Mouse (Mus musculus) spleen, adult 12 weeks (tissue): ENCODE measurements around the gene Usp12.

Experiments
- DNase-seq: peaks from one replicate; pipeline ENCODE4 v3.0.0; 2022; ENCODE audit warnings: low spot score

Gene Usp12

DNA sequence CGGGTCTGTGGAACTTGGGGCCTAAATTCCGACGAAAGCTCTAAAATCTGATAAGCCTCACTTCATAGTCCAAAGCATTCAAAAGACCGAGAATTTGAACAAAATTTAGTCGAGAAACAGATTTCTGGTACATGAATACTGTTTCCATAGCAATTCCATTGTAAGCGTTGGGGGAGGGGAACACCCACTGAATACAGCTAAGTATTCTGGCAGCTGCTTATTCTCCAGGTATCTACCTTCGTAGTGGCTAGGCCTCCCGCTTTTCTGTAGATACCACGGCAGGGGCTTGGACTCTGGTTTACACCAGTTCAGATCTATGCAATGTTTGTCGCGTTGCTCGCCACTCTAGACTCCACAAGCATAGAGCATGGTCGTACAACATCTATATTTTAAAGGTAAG, 922 bp upstream of the Usp12 start:
- DNase-seq = no peak

DNA sequence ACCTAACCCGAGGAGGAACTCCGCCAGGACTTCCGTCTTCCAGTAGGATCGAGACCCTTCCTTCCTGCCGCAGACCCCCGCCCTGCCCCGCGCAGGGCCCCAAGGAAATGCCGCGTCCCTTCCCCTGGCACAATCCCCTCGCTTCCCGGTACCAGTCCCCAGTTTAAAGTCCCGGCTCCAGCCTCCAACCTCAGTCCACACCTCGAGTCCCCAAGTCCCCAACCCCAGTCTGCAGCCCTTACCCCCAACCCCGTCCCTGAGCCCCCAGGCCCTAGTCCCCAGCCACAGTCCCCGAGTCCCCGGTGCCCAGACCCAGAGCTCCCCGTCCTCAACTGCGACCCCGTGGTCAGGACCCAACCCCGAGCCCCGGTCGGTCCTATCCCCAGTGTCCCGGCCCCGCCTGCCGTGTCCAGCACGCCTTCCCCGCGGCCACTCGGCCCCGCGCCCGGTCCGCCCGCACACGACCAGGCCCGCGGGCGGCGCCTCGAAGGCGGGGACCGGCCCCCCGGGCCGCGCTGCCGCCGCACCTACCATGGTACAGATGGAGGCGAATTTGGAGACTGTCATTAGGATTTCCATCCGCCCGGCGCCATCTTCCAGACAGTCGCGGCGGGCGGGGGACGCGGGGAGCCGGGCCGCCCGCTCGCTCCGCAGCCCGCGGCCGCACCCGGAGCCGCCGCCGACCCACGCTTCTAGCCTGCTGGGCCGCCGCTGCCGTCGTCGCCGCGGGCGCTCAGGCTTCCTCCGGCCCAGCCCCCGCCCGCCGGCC, 538 bp downstream of the Usp12 start:
- DNase-seq = no peak

DNA sequence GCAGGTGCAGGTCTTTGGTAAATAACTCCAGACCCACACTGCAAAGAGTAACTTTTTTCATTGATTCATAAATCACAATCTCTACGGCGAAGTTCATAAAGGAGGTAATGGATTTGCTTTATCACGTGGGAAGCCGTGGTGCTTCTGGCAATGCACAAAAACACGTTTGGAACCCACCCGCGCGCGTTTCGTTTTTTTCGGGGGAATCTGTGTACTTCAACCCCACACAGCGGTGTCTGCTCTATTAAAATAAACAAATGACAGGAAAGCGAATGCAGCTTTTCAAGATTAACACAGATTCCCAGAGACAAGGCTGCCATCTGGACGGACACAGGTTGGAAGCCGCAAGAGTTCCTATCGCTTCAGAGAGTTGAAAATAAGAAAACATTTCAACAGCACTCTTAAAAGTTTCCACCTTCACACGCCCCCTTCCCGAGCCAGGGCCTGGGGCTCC, 1.1 kb downstream of the Usp12 start:
- no peak for DNase-seq

DNA sequence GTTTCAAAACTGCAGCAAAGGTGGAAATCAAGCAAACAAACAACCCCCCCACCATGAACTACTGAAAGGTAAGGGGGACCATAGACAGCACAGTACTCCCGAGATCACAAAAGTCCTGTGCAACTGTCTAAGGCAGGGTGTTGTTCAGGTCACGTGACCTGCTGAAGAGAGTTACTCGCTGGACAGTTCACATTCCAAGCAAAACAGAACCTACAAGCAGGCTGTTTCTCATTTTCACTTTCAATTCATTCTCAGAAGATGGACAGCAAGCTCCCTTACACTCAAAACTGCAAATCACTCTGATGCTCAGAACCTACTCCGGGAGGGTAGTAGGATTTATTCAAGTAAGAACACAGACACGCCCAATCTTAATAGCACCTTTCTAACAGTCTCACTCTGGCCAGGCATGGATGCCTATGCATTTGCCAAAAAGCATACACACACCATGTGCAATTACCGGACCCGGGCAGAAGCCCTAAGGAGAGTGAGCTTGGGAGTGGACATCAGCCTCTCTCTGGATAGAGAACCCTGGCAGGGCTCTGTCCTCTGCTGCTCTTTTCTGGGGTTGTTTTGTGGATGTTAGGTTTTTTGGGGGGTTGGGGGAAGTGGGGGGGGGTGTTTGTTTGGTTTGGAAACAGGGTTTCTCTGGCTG, 2.5 kb downstream of the Usp12 start:
- no peak for DNase-seq

DNA sequence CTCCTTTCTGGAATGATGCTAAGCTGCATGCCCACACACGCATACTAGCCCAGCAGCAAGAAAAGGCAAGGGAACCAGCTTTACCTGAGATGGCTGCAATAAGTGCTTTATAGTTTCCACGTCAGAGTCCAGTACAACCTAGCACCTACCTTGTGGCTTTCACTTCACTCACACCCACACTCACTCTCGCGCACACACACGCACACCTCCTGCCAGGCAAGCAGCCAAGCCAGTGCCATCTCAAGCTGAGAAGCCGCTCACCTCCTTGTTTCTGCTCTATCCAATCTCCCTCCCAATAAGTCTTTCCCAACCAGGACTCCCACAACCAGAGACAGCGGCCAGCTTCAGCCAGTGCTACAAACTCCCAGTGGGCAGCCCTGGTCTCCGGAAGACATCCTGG, 3.9 kb downstream of the Usp12 start:
- DNase-seq = no peak

DNA sequence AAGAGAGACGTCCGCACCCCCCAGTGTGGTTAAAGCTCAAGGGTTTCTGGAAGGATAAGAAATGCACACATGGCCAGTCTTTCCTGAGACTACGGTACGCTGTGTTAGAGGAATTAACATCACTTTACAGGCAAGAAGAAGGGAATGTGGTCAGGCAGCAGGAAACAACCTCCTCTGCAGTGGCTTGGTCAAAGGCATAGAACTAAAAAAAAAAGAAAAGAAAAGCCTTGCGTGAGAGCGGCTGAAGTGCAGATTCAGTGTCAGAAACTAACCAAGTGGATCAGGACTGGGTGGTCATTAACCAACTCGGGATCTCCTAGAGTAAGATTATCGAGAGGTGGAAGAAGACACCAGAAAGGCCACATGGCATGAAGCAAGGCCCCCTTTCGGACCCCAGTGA, 5.4 kb downstream of the Usp12 start:
- DNase-seq = no peak

DNA sequence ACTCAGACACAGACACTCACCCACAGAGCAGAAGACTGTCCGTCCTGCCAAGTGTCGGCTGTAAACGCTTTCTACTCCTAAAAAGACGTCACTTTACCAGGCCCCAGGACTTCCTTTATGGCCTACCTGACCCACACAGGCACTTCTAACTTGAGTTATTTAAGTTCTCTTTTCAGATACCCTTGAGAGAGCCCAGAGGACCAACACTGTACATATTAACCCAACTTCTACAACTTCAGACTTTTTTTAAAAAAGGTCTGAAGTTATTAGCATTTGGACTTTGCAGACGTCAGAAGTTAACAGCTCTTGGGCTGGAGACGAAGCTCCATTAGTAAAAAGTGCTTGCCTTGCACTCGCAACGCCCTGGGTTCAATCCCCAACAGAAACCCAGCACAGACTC, 8.7 kb downstream of the Usp12 start:
- no peak for DNase-seq

DNA sequence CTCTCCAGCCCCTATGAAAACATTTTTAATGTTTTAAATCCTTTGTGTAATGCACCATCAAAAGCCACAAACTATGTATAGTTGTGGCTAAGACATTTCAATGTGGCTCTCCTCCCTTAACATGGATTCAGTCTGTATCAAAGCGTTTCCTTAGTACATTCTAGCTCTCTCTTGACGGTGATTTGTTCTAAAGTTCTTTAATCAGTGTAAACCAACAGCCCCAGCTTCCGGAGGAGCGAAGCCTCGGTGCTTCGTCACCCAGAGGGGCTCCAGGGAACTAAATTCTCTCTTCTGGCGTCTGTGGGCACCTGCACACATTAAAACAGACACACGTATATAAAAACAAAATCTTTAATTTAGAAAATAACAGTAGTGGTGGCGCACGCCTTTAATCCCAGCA, 10.9 kb downstream of the Usp12 start:
- no peak for DNase-seq

DNA sequence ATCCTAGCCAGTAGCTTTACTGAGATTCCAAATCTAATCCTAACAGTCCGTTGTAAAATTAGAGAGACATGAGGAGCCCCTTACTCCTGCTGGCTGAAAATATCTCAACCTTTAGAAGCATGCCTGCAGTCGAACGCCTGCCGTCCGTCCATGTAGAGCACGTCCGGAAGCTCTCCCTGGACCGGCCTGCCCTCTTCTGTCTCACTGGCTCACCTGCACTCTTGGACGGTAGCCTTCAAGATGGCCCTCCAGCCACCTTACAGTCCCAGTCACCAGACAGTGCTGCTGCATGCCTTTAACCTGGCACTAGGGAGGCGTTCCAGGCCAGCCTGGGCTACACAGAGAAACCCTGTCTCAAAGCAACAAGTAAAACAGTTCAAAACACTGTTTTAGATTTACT, 11.5 kb downstream of the Usp12 start:
- DNase-seq = no peak

DNA sequence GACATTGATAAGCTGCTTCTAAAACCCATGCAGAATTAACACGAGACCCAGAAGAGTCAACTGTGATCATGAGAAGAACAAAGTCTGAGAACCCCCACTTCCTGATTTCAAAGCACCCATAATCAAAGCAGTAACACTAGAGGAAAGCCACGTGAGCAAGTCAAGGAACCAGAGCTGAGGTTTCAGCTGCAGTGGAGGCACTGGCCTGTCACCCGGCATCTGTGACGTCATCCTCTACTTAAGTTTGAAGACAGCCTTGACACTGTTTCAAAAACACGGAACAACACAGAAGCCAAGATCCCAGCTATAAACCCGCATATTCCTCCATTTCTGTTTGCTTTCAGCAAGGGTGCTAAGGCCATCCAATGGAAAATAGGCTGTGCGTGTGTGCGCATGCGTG, 13.1 kb downstream of the Usp12 start:
- DNase-seq = peak; percentile 50

DNA sequence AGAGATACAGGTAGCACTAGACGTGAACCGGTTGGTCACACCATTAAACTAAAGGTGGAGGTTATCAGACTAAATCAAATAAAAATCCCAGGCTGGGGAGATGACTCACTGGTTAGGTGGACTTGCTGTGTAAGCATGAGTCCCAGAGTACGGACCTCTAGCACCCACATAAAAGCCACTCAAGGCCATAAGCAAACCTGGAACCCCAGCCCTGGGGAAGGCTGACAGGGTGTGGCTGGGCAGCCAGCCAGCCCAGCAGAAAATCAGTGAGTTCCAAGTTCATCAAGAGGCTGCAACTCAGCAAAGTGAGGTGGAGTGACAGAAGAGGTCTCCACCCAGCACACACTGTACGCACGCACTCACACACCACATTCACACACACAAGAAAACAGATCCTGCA, 14.9 kb downstream of the Usp12 start:
- DNase-seq = no peak

DNA sequence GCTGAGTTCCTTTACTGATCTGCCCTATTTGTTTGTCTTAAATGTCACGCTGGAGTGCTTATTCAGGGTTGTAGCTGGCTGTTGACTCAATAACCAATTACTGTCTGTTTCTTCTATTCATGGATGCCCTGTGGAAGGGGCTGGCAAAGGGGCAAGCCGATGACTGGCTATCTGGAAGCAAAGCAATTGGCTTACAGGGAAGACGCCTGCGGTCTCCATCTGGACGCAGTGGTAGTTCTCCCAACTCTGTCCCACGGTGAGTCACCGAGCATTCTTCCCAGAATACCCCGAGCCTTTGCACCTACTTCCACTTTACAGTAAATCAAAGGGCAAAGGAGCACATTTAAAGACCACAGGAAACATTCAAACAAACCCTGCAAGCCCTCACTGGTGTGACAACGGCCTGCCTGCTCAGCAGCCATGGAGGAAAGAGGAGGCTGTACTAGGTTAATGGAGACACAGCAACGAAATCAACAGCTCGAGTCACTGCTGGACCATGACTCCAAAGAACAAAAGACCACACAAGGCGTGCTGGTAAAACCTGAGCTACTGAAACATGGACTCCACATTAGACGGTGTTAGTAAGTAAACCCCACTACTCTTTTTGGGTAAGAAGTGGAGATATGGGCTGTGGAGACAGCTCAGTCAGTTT, 17.7 kb downstream of the Usp12 start:
- DNase-seq = no peak

DNA sequence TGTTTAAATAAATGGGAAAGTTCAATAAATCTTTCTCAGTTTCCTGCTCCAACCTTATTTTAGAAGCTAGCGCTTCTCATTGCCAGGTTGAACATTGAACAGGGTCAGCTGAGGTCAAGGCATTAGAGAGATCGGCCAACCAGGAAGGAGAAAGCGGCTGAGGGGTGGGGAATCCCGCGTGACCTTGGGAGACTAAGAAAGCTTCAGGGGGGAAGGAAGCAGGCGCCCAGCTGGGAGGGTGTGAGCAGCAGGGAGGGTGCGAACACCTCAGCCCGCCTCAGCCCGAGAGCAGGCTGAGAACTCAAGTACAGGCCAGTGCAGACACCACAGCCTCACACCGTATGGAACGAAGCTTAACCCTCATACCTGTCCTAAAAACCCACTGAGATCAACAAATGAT, 22.8 kb downstream of the Usp12 start:
- no peak for DNase-seq

DNA sequence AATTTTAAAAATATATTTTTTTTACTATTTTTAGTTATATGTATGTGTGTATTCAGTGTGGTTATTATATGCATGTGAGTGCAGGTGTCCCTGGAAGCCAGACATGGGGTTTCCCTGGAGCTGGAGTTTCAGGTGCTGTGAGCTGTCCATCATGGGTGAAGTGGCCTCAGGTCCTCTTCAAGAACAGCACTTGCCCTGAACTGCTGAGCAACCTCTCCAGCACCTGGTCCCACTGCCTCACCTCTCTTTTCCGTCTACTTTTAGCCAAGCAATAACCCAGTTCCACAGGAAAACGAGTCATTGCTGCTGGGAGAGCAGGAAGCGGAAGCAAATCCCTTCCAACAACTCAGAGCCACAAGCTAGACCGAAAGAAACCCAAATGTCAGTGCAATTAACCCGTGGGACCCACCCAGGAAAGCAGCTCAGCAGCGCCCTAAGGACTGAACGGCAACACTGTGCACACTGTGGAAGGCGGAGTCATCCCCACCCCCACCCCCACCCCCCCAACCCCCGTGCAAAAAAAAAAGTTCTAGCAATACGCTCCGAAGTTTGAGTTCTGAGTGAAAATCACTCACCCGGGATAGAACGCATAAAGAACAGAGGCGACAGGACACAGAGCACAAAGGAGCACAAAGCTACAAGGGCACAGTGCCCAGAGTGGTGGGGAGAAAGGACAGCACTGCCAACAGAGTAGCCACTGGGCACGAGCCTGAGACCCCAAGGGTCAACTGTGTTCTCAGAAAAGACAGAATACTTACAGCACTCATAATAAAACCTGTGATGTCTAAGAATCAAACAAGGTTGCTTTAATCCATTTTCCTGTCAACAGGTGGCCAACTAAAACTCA, 24.6 kb downstream of the Usp12 start:
- DNase-seq = no peak

DNA sequence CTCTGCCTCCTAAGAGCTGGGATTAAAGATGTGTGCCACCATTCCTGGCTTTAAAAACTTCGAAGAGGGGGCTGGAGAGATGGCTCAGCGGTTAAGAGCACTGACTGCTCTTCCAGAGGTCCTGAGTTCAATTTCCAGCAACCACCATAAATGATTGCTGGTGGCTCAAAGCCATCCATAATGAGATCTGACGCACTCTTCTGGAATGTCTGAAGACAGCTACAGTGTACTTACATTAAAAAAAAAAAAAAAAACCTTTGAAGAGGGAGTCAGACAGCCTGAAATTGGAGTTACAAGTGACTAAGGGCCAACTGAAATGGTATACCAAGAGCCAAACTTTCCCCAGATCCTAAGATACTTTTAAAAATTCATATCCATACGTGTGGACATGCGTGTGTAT, 29.0 kb downstream of the Usp12 start:
- no peak for DNase-seq

DNA sequence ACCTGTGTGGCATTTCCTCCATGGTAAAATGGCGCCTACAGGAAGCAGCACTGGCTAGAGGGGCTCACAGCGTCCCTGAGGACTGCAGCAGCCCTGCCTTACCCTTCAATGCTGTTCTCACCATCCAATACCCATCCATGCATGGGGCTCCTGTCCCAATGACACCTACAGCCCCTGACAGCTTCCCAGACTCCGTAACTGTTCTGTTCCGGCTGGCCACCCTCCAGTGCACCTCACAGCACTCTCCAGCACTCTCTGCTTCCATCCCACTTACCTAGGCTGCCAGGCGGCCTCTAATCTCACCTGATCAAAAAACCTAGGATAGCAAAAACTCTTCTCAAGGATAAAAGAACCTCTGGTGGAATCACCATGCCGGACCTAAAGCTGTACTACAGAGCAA, 35.6 kb downstream of the Usp12 start:
- no peak for DNase-seq

DNA sequence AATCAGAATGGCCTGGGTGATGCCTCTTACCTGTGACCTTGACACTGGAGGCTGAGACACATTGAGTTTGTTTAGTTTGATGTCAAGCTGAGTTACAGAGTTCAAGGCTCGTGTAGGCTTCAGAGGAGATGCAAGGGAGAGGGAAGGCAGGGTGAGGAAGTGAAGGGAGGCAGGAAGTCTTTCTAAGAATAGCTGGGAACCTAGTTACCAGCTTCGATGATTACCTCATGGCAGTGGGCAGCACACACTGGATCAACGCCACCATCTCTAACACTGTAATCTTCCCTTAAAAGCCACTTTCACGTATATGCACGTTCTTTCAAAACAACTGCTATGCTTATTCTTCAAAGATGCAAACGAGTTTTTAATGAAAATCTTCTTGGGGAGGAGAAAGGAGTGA, 36.9 kb downstream of the Usp12 start:
- DNase-seq = no peak

DNA sequence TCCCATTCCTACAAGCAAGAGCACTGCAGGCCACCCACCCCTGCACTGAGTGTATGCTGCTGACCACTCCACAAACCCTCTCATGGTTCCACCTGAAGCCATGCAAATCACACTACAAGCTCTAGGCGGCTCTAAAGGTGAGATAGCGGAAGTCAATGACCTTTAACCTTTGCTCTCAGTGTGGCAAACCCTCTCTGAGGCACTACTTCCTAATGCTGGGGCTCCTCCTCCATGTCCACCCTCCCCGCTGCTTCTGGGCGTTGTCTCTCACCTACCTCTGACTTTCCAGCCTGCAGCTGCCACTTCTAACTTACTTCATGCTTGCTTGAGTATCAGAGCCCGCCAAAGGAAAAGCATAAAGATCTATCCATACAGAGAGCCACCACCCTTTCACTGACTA, 37.5 kb downstream of the Usp12 start:
- DNase-seq = no peak

DNA sequence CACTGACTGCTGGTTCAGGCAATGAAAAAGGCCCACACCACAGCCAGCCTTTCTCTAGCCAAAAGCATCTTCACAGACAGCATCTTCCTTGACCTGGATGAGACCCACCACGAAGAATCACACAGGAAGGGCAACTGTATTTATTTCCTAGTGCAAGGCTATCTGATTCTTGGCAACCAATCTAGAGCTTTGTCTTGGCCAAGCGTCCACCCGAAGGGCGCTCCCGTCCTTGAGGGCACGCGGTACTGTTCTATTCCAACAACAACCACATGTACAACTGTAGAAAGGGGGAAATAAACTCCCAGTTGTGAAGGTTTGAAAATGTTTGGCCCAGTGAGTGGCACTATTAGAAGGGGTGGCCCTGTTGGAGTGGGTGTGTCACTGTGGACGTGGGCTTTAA, 41.6 kb downstream of the Usp12 start:
- no peak for DNase-seq

DNA sequence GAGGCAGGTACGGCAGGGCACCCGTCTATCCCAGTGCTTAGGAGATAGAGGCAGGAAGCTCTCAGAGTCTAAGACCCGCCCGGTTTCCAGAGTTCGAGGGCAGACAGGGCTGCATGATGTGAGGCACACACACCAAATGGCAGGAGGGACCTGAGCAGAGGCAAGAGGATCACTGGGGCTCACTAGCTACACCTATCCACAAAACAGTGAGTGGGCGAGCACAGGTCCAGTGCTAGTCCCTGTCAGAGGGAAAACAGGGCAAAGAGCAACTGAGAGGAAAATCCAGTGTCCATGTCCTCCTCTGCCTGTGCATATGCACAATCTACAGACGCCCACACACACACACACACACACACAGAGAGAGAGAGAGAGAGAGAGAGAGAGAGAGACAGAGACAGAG, 43.8 kb downstream of the Usp12 start:
- DNase-seq = no peak

DNA sequence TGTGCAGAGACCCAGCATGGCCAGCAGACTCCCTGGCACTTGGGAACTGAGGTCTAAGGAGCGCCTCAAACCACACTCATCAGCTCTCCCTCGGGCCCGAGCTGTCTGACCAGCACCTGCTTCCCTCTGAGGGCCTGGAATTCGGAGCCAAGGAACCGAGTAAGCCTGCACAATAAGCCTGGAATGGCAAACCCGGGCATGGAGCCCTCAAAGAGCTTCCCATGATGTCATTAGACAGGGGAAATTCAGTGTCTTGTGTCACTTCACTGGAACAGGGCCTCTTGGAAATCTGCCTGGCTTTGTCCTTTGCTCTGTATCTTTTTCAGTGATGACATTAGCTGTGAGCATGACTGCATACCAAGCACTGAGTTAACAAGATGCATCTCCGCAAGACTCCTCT, 44.5 kb downstream of the Usp12 start:
- DNase-seq = no peak

DNA sequence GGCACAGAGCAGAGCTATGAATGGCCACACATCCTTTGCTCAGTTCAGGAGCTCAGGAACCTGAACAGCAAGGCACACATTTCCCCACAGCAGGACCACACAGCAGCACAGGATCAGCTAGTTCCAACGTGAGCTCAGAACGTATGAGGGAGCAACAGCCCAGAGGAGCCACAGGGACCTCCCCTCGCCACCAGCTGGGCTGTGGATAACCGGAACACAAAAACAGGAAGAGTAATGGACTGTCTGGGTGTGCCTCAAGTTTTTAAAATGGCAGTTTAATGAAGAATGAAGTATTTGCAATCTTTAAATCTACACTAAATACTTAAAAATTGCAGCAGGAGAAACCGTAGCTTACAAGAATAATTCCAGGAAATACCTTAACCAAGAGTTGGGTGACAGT, 44.9 kb downstream of the Usp12 start:
- no peak for DNase-seq
